Mouse (Mus musculus) myocyte (in vitro differentiated cells): ENCODE measurements around the gene Zfp335. TPM values are rescaled to one million over a fixed set of nuclear protein-coding genes. Genes with fewer than 3 reads are reported as not detected.

Source experiments
- H3K27me3 ChIP-seq: one replicate; pipeline ENCODE4 v1.6.1; 2011; ENCODE audit not compliant: control insufficient read depth, insufficient read depth, insufficient read length
- H3K36me3 ChIP-seq: one replicate; pipeline ENCODE4 v1.6.1; 2011; ENCODE audit not compliant: control insufficient read depth, insufficient read depth
- H3K4me2 ChIP-seq: one replicate; pipeline ENCODE4 v1.6.1; 2011; ENCODE audit warnings: low read depth, control low read depth
- H3K4me3 ChIP-seq: one replicate; pipeline ENCODE4 v1.5.1; 2011; ENCODE audit warnings: mild to moderate bottlenecking, control low read depth, moderate library complexity
- H3K79me2 ChIP-seq: one replicate; pipeline ENCODE4 v1.6.1; 2011; ENCODE audit not compliant: control insufficient read depth, insufficient read depth
- H3ac ChIP-seq: one replicate; pipeline ENCODE4 v1.6.1; 2011; ENCODE audit not compliant: control insufficient read depth, insufficient read length
- CEBPB ChIP-seq: IDR thresholded peaks from 2 replicates; pipeline ENCODE4 v1.6.1; 2011; ENCODE audit warnings: mild to moderate bottlenecking, moderate library complexity; ENCODE audit not compliant: poor library complexity, insufficient read depth, severe bottlenecking
- E2F4 ChIP-seq: IDR thresholded peaks from one replicate; pipeline ENCODE4 v1.6.1; 2011; ENCODE audit warnings: mild to moderate bottlenecking, control low read depth, moderate library complexity; ENCODE audit not compliant: insufficient read depth
- MAX ChIP-seq: IDR thresholded peaks from one replicate; pipeline ENCODE4 v1.6.1; 2011; ENCODE audit warnings: low read depth, mild to moderate bottlenecking, control low read depth
- MYOD1 ChIP-seq, 3 experiments: IDR thresholded peaks; one replicate each; pipeline ENCODE4 v1.6.1; 2011; ENCODE audit warnings: control low read depth in 2 of 3, low read depth in 2 of 3, mild to moderate bottlenecking in 2 of 3, moderate library complexity in 1 of 3; ENCODE audit not compliant: insufficient read length in 2 of 3, control insufficient read depth in 1 of 3
- MYOG ChIP-seq, 3 experiments: IDR thresholded peaks; one replicate each; pipeline ENCODE4 v1.6.1; 2011; ENCODE audit warnings: control low read depth in 2 of 3, low read depth in 2 of 3, mild to moderate bottlenecking in 2 of 3; ENCODE audit not compliant: insufficient read length in 2 of 3, control insufficient read depth in 1 of 3, insufficient read depth in 1 of 3
- POLR2A ChIP-seq: IDR thresholded peaks from one replicate; pipeline ENCODE4 v1.6.1; 2011; ENCODE audit warnings: low read depth, mild to moderate bottlenecking, control low read depth, moderate library complexity; ENCODE audit not compliant: insufficient read length
- POLR2AphosphoS2 ChIP-seq: IDR thresholded peaks from one replicate; pipeline ENCODE4 v1.6.1; 2011; ENCODE audit warnings: low read depth, control low read depth; ENCODE audit not compliant: insufficient read length
- REST ChIP-seq: IDR thresholded peaks from one replicate; pipeline ENCODE4 v1.6.1; 2011; ENCODE audit warnings: mild to moderate bottlenecking, control low read depth, moderate library complexity; ENCODE audit not compliant: insufficient read depth, insufficient read length
- SRF ChIP-seq: IDR thresholded peaks from one replicate; pipeline ENCODE4 v1.6.1; 2011; ENCODE audit warnings: low read depth; ENCODE audit not compliant: control insufficient read depth, insufficient read length
- TCF12 ChIP-seq: IDR thresholded peaks from one replicate; pipeline ENCODE4 v1.6.1; 2011; ENCODE audit warnings: mild to moderate bottlenecking, control low read depth; ENCODE audit not compliant: poor library complexity, insufficient read depth, severe bottlenecking
- TCF3 ChIP-seq: IDR thresholded peaks from one replicate; pipeline ENCODE4 v1.6.1; 2011; ENCODE audit warnings: low read depth, control low read depth; ENCODE audit not compliant: insufficient read length
- USF1 ChIP-seq: IDR thresholded peaks from one replicate; pipeline ENCODE4 v1.6.1; 2011; ENCODE audit warnings: low read depth, mild to moderate bottlenecking, control low read depth, moderate library complexity
- polyA plus RNA-seq: library from polyadenylated mRNA; unstranded; fragments of >200 nt; fragmentation: generic; extraction: Trizol; gene quantifications from one replicate; pipeline ENCODE4 v1.2.1, GENCODE M21; 2012; ENCODE audit warnings: missing spikeins

The Zfp335 gene
- polyA plus RNA-seq, 1 experiment: 11.1 TPM

- Histone ChIP-seq H3K4me2 (no peak overlapping the region), H3K79me2 (peaks cover 15% of the 10 kb centered on the region), H3K36me3 (peaks cover 26% of the 10 kb centered on the region), H3ac (no peak overlapping the region), H3K27me3 (no peaks in the 10 kb centered on the region), H3K4me3 (no peak overlapping the region)
- no peak for TF ChIP-seq USF1
- no peak for TF ChIP-seq POLR2A
- no peak for TF ChIP-seq CEBPB
- TF ChIP-seq POLR2AphosphoS2: no peak
- TF ChIP-seq REST: no peak
- no peak for TF ChIP-seq MAX
- TF ChIP-seq TCF3: no peak
- no peak for TF ChIP-seq MYOD1 (IDR thresholded peaks at IDR 0.05; ENCODE audit: control insufficient read depth in 1 of 3, insufficient read length in 2 of 3, low read depth in 2 of 3)
- no peak for TF ChIP-seq SRF
Observed at GRCm38 (mm10) chr2:164906071-164906470, 5.5 kb downstream of the Zfp335 start.

GRCm38 (mm10) chr2:164903496-164903895 is 8.1 kb downstream of the Zfp335 start:
- Histone ChIP-seq H3K79me2 (peaks cover 3% of the 10 kb centered on the region), H3K4me2 (no peak overlapping the region), H3K27me3 (no peaks in the 10 kb centered on the region)

DNA sequence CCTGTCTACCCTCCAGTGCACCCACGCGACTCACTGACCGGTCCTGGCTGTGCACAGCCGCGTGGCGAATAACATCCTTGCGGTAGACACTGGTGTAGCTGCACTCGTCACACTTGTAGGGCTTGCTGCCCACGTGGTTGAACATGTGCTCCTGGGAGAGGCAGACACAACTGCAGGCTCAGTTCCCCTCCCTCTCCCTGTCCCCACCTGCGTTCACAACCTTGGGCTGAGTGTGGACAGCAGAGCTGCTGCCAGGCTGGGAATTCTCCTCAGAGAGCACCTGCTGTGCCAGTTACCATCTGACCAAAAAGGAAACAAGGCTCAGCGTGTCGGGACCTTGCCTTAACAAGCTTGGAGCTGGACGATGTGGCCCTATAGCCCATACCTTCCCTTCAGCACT is 10.2 kb downstream of the Zfp335 start:
- Histone ChIP-seq H3K27me3 (no peaks in the 10 kb centered on the region), H3K36me3 (peaks cover 35% of the 10 kb centered on the region), H3K4me3 (no peak overlapping the region), H3ac (no peak overlapping the region), H3K79me2 (no peaks in the 10 kb centered on the region), H3K4me2 (no peak overlapping the region)
- TF ChIP-seq TCF12 (no peak), REST (no peak), USF1 (no peak), MAX (no peak), MYOG (IDR thresholded peaks at IDR 0.05; ENCODE audit: control insufficient read depth in 1 of 3, insufficient read depth in 1 of 3, insufficient read length in 2 of 3, low read depth in 2 of 3) (no peak), SRF (no peak), CEBPB (no peak), MYOD1 (IDR thresholded peaks at IDR 0.05; ENCODE audit: control insufficient read depth in 1 of 3, insufficient read length in 2 of 3, low read depth in 2 of 3) (no peak), TCF3 (no peak), E2F4 (no peak), POLR2A (no peak), POLR2AphosphoS2 (no peak)

More at GRCm38 (mm10) chr2:164903496-164903895, 8.1 kb downstream of the Zfp335 start:
- H3K36me3 ChIP-seq: peaks cover 29% of the 10 kb centered on the region
- H3K4me3 ChIP-seq: no peak overlapping the region
- TF ChIP-seq TCF3 (no peak), TCF12 (no peak), MYOD1 (IDR thresholded peaks at IDR 0.05; ENCODE audit: control insufficient read depth in 1 of 3, insufficient read length in 2 of 3, low read depth in 2 of 3) (no peak), USF1 (no peak), CEBPB (no peak), REST (no peak), POLR2AphosphoS2 (no peak), E2F4 (no peak), SRF (no peak), MYOG (IDR thresholded peaks at IDR 0.05; ENCODE audit: control insufficient read depth in 1 of 3, insufficient read depth in 1 of 3, insufficient read length in 2 of 3, low read depth in 2 of 3) (no peak), MAX (no peak), POLR2A (no peak)
- H3ac ChIP-seq: no peak overlapping the region

- no peak for TF ChIP-seq E2F4
- TF ChIP-seq POLR2A: no peak
- TF ChIP-seq CEBPB: no peak
- TF ChIP-seq TCF3: no peak
- no peak for TF ChIP-seq MAX
- no peak for TF ChIP-seq REST
- no peak for TF ChIP-seq USF1
- no peak for TF ChIP-seq MYOG (IDR thresholded peaks at IDR 0.05; ENCODE audit: control insufficient read depth in 1 of 3, insufficient read depth in 1 of 3, insufficient read length in 2 of 3, low read depth in 2 of 3)
- no peak for TF ChIP-seq POLR2AphosphoS2
- no peak for TF ChIP-seq SRF
- TF ChIP-seq MYOD1 (IDR thresholded peaks at IDR 0.05; ENCODE audit: control insufficient read depth in 1 of 3, insufficient read length in 2 of 3, low read depth in 2 of 3): no peak
- no peak for TF ChIP-seq TCF12
- Histone ChIP-seq H3K36me3 (peaks cover 30% of the 10 kb centered on the region), H3K27me3 (no peaks in the 10 kb centered on the region), H3ac (no peak overlapping the region), H3K79me2 (no peaks in the 10 kb centered on the region), H3K4me3 (no peak overlapping the region), H3K4me2 (no peak overlapping the region)
Observed at GRCm38 (mm10) chr2:164899723-164900459, 11.7 kb downstream of the Zfp335 start.
